Mouse (Mus musculus): ENCODE results near the gene Pglyrp4.
"Not testable (repeated sequence)": the region's sequence is repeated elsewhere in the genome, so short reads cannot be mapped to it uniquely, and the experiment has no call there.

The Pglyrp4 gene

DNA sequence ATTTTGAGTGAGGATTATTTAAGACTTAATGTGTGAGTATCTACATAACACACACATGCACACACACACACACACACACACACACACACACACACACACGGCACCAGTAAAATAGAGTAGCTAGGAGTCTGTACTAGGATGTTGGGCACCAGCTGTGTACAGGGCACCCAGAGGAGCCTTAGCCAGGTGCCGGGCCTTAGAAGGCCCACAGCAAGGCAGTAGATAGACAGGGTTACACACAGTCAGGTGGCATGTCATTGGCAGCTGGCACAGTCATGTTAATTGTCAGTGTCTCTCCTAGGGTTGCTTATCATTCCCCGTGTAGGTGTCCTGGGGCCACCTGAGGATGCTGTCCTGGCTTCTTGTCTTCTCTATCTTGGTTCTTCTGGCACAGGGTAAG is at the start of gene Pglyrp4:
Gene Pglyrp4 (plus strand): TSS at position 301 of the 400 bp plus-strand sequence.
- DNase-seq (ENCODE audit: low spot score): no peak

GRCm38 (mm10) chr3:90678656-90679055 is 48.0 kb upstream of the Pglyrp4 start:
- DNase-seq (ENCODE audit: low spot score): no peak

DNA sequence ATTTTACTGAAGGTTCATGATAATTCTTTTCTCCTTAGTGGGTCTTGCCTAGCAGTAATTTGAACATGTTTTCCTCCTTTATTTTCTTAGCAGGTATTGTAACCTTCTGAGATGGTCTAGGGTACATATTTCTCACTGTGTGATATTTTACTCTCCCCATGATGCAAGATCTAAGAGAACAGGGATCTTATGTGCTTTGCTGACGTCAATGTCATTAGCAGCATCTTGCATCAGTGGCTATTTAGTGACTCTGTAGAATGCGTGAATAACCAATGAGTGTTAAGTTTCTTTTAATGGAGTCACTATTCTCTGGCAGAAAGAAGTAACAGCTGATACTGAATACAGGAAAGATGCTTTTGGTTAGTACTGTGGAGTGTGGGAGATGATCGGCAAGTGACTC is 42.8 kb upstream of the Pglyrp4 start:
- no peak for DNase-seq (ENCODE audit: low spot score)

- DNase-seq (ENCODE audit: low spot score): no peak
These were observed 39.9 kb upstream of the Pglyrp4 start for GRCm38 (mm10) chr3:90686835-90687234.

- no peak for DNase-seq (ENCODE audit: low spot score)
These were observed 33.2 kb upstream of the Pglyrp4 start for GRCm38 (mm10) chr3:90693496-90693895.

- no peak for DNase-seq (ENCODE audit: low spot score)
These were observed 31.1 kb upstream of the Pglyrp4 start, which contains the start of gene S100a9 for GRCm38 (mm10) chr3:90695613-90696012. S100a9 (minus strand) TSS chr3:90695721.

GRCm38 (mm10) chr3:90702244-90702643 is 24.5 kb upstream of the Pglyrp4 start:
- no peak for DNase-seq (ENCODE audit: low spot score)

DNA sequence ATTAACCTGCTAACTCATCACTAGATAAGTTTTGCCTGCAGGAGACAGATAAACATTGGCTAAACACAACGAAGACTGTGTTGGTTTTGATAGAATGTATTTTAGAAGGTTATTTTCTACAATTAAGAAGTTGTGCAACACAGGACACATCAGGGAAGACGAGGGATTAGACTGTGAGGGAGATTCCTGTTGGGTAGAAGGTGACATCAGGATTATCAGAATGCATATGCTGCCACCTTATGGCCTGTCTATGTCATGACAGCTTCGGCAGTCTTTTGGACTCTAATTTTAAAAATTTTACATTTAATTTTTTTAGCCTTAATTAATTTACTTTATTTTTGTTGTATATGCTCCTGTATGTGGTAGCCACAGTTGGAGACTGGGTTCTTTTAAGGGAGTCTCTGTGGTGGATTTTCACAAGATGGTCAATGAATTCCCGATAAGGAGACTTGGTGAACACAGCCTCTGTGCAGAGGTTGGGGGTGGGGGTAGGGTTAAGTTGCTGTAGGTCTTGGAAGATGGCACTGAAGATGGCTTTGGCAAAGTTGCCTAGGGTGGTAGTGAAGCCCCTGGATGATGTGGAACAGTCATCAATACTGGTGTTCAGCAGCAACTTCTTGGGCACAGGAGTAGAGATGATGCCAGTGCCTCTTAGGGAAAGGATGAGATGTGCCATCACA is 18.0 kb upstream of the Pglyrp4 start:
- peak; percentile 32 for DNase-seq (ENCODE audit: low spot score)

DNA sequence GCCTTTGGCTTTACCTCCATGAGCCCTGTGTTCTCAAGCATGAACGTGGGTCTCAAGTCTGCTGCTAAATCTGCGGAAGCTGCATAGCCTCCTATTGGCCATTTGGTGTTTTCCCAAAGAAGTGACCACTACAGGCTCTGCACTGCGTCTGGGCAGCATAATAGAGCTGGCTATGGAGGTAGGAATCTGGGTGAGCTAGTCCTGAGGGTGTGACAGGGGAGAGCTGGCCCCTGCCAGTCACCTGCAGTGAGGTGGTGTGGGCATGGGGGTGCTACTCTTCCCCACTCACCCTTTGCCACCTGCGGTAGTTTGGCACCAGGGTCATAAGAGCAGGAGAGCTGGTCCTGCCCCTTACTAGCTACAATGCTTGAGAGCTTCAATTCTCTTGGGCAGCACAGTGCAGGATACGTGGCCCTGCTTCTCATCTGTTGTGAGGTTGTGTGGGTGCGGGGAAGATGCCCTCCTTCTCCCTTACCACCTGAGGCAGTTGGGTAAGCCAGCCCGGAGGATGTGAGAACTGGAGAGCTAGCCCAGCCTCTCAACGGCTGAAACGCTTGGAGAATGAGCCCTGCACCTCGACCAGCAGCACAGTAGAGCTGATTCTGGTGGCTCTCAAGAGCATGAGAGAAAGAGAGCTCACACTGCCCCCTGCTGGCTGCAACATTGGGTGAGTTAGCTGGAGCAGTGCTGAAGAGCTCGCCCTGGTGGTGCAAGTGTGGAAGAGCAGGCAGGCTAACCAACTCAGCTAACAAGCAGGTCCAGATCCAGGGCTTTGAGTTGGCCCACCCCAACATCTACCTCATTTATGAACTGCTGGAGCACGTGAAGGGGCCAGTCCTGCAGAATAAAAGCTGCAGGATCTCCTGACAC is 16.9 kb upstream of the Pglyrp4 start:
- DNase-seq (ENCODE audit: low spot score): peak; percentile 92

DNA sequence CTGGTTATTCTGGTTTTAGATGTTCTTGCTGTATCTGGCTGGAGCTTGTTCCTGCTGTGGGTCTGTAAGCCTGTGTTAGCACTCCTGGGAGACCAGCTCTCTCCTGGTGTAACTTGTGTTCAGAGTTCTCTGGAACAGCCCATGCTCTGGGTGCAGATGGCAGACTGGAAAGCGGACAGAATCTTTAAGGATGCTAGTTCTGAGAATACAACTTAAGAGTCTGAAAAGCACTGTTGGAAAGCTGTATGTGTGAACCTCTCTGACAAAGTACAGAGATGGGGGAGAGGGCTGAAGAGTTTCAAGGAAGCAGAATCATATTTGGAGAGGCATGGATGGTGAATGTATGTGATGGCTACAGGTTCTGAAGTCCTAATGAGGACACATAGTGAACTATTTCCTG is 23.0 kb downstream of the Pglyrp4 start:
- no peak for DNase-seq (ENCODE audit: low spot score)

DNA sequence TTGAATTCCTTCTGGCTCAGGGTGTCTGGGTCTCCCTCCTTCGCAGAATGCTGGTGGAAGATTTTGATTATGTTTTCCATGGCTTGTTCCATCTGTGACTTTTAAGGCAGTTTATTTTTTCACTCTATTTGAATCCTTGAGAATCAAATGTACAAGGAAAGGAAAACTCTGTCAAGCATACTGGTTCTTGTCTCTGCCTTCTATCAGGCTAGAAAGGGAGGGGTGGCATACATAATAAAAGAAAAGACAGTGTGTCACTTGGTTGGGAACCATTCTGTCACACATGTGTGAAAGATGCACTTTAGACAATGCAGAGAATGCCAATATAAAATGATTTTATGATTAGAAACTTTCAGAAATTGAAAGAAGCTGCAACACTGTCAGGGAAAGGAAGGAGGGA is 51.1 kb downstream of the Pglyrp4 start, which contains the start of gene Gm5849:
Gene Gm5849 (minus strand): TSS at position 101 of the 400 bp plus-strand sequence.
- DNase-seq (ENCODE audit: low spot score): not testable (repeated sequence)

All from urinary bladder, postnatal 14 days (tissue).